Mouse (Mus musculus): ENCODE data around the gene Gpd2. TPM values are rescaled to one million over a fixed set of nuclear protein-coding genes. Genes with fewer than 3 reads are reported as not detected.

The Gpd2 gene
- polyA plus RNA-seq, 1 experiment from 2014 or later: 20.3 TPM

DNA sequence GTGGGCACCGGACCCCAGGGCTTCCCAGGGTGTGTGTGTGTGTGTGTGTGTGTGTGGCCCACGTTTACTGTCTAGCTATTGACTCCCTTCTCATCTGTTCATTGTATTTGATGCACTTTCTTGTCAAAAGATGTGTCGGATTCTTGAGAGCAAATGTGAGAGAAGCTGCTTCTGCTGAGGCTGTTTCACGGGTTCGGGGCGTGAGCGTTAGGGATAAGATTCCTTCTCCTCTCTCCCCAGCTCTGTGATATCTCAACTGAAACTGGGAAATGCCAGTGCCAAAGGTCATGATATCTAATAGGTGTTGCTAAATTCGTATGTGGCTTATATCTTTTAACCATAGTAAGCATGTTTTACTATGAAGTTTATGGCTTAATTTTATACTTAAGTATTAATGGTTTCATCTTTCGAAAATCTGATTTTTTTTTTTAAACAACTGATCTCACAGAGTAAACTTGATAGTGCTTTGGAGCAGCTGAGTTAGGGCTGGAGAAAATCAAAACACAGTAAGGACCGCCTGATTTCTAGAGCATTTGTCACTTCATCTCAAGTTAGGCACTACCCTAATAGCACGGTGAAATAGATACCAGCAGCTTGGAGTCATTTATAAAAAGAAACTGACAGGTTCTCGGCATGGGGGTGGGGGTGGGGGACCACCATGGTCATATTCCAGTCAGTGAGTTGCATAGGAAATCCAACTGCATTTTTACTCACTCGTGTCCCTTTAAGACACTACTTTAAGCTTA, 32.4 kb downstream of the Gpd2 start:
- no peaks in the 10 kb centered on the region for H3K36me3 ChIP-seq (ENCODE audit: poor library complexity, severe bottlenecking)
- H3K27me3 ChIP-seq: no peaks in the 10 kb centered on the region
- no peak overlapping the region for H3K27ac ChIP-seq
- ATAC-seq: no peak
- H3K4me2 ChIP-seq: no peak overlapping the region
- 71% methylated on average over 13 of the region's 13 CpGs for WGBS
- no peaks in the 10 kb centered on the region for H3K9me3 ChIP-seq (replicated peaks)
- H3K4me1 ChIP-seq: peaks cover 14% of the 10 kb centered on the region
- H3K9ac ChIP-seq: no peak overlapping the region
- H3K4me3 ChIP-seq: no peak overlapping the region

- H3K27me3 ChIP-seq: no peaks in the 10 kb centered on the region
- H3K9me3 ChIP-seq (replicated peaks): no peaks in the 10 kb centered on the region
- 82% methylated on average over 10 of the region's 10 CpGs for WGBS
- H3K4me3 ChIP-seq: no peak overlapping the region
- no peaks in the 10 kb centered on the region for H3K36me3 ChIP-seq (ENCODE audit: poor library complexity, severe bottlenecking)
- no peak overlapping the region for H3K4me2 ChIP-seq
- no peak overlapping the region for H3K9ac ChIP-seq
- no peak overlapping the region for H3K27ac ChIP-seq
- ATAC-seq: no peak
- peaks cover 21% of the 10 kb centered on the region for H3K4me1 ChIP-seq
These were observed 42.8 kb downstream of the Gpd2 start for GRCm38 (mm10) chr2:57280190-57280723.

- no peaks in the 10 kb centered on the region for H3K27me3 ChIP-seq
- no peaks in the 10 kb centered on the region for H3K9me3 ChIP-seq (replicated peaks)
- H3K9ac ChIP-seq: no peak overlapping the region
- peaks cover 28% of the 10 kb centered on the region for H3K4me1 ChIP-seq
- no peak overlapping the region for H3K4me3 ChIP-seq
- peak; percentile 84 for ATAC-seq
- peak overlapping the region; percentile 17; the same call in 1 of the 2 replicates for H3K27ac ChIP-seq
- H3K36me3 ChIP-seq (ENCODE audit: poor library complexity, severe bottlenecking): no peaks in the 10 kb centered on the region
- H3K4me2 ChIP-seq: peak overlapping the region; percentile 6; the same call in 1 of the 2 replicates
- 34% methylated on average over 7 of the region's 7 CpGs for WGBS
These were observed 46.4 kb downstream of the Gpd2 start for GRCm38 (mm10) chr2:57283791-57284190.

DNA sequence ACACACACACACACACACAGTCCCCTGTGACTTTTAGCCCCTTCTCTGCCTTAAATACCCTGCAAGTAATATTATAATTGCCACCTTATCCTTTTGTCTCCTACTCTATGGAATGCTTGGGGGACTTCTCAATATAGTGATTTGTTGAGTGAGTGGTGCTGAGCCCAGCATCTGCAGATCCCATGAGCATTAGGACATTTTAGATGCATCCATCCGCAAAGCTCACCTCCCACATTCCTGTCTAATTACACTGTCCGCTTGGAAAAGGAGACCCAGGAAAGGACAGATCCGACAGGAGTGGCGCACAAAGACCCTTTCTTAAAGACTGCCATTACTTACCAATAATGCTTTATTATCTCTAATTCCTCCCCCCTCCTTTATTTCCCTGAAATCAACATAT, 47.8 kb downstream of the Gpd2 start:
- H3K27ac ChIP-seq: no peak overlapping the region
- peak; percentile 14; the same call in 1 of the 2 replicates for ATAC-seq
- no peaks in the 10 kb centered on the region for H3K9me3 ChIP-seq (replicated peaks)
- no peak overlapping the region for H3K4me3 ChIP-seq
- H3K36me3 ChIP-seq (ENCODE audit: poor library complexity, severe bottlenecking): no peaks in the 10 kb centered on the region
- no peak overlapping the region for H3K4me2 ChIP-seq
- peaks cover 28% of the 10 kb centered on the region for H3K4me1 ChIP-seq
- 43% methylated on average over 4 of the region's 4 CpGs for WGBS
- no peaks in the 10 kb centered on the region for H3K27me3 ChIP-seq
- no peak overlapping the region for H3K9ac ChIP-seq

DNA sequence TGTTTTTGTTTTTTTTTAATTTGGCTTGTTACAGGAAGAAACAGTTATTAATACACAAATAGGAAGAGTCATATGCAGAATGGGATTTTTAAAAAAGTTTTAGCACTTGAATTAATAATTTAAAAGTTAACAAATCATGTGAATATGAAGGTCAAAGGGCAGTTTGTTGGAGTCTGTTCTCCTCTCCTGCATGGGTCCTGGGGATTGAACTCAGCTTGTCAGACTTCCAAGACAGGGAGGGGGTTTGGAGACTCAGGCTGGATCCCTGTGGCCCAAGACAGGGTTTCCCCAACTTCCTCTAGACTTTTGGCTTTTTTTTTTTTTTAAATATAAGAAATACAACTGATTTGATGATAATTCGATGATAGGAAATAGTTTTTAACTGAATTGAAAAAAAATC, 50.6 kb downstream of the Gpd2 start:
- Histone ChIP-seq H3K4me2 (no peak overlapping the region), H3K9ac (no peak overlapping the region), H3K27me3 (no peaks in the 10 kb centered on the region), H3K4me3 (no peak overlapping the region), H3K4me1 (peaks cover 28% of the 10 kb centered on the region), H3K9me3 (replicated peaks) (no peaks in the 10 kb centered on the region), H3K27ac (no peak overlapping the region), H3K36me3 (ENCODE audit: poor library complexity, severe bottlenecking) (no peaks in the 10 kb centered on the region)
- no peak for ATAC-seq
- WGBS: 91% methylated on average over 1 of the region's 1 CpGs

GRCm38 (mm10) chr2:57293571-57293970, 56.1 kb downstream of the Gpd2 start:
- 97% methylated on average over 2 of the region's 2 CpGs for WGBS
- H3K27ac ChIP-seq: no peak overlapping the region
- no peak overlapping the region for H3K4me3 ChIP-seq
- no peak overlapping the region for H3K9ac ChIP-seq
- no peaks in the 10 kb centered on the region for H3K9me3 ChIP-seq (replicated peaks)
- H3K36me3 ChIP-seq (ENCODE audit: poor library complexity, severe bottlenecking): no peaks in the 10 kb centered on the region
- H3K4me1 ChIP-seq: no peaks in the 10 kb centered on the region
- H3K4me2 ChIP-seq: no peak overlapping the region
- no peak for ATAC-seq
- no peaks in the 10 kb centered on the region for H3K27me3 ChIP-seq

GRCm38 (mm10) chr2:57296069-57296468, 58.6 kb downstream of the Gpd2 start:
- no peaks in the 10 kb centered on the region for H3K36me3 ChIP-seq (ENCODE audit: poor library complexity, severe bottlenecking)
- no peaks in the 10 kb centered on the region for H3K9me3 ChIP-seq (replicated peaks)
- no peak overlapping the region for H3K27ac ChIP-seq
- no peaks in the 10 kb centered on the region for H3K27me3 ChIP-seq
- H3K4me2 ChIP-seq: no peak overlapping the region
- no peaks in the 10 kb centered on the region for H3K4me1 ChIP-seq
- H3K4me3 ChIP-seq: no peak overlapping the region
- 69% methylated on average over 4 of the region's 4 CpGs for WGBS
- H3K9ac ChIP-seq: no peak overlapping the region
- no peak for ATAC-seq

DNA sequence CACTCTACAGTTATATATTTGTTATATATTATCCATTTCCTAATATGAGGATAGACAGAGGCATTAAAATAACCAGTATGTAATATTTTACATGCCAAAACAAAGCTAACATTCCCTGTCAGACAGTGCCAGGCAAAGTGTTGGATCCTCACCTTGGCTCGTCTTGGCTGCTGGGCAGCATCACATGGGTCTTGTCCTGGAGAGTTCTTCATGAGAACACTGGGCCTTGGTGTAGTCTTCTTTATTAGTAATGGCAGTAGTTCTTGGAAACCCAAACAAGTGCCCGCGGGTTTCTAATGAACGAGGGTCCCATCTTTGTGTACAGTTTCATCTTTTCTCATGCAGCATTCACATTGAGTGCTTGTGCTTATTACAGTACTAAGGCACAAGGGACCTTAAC, 59.8 kb downstream of the Gpd2 start:
- Histone ChIP-seq H3K4me2 (no peak overlapping the region), H3K36me3 (ENCODE audit: poor library complexity, severe bottlenecking) (no peaks in the 10 kb centered on the region), H3K9me3 (replicated peaks) (no peaks in the 10 kb centered on the region), H3K4me3 (no peak overlapping the region), H3K27me3 (no peaks in the 10 kb centered on the region), H3K27ac (no peak overlapping the region), H3K4me1 (no peaks in the 10 kb centered on the region), H3K9ac (no peak overlapping the region)
- no peak for ATAC-seq
- WGBS: 91% methylated on average over 4 of the region's 4 CpGs

- H3K27me3 ChIP-seq: no peaks in the 10 kb centered on the region
- ATAC-seq: peak; percentile 43; the same call in 1 of the 2 replicates
- WGBS: 44% methylated on average over 3 of the region's 3 CpGs
- no peak overlapping the region for H3K4me2 ChIP-seq
- no peak overlapping the region for H3K9ac ChIP-seq
- no peak overlapping the region for H3K4me3 ChIP-seq
- no peak overlapping the region for H3K27ac ChIP-seq
- no peaks in the 10 kb centered on the region; the same call in 1 of the 2 replicates for H3K36me3 ChIP-seq (ENCODE audit: poor library complexity, severe bottlenecking)
- H3K4me1 ChIP-seq: peaks cover 10% of the 10 kb centered on the region
- no peaks in the 10 kb centered on the region for H3K9me3 ChIP-seq (replicated peaks)
These were observed 64.1 kb downstream of the Gpd2 start for GRCm38 (mm10) chr2:57301539-57301938.

DNA sequence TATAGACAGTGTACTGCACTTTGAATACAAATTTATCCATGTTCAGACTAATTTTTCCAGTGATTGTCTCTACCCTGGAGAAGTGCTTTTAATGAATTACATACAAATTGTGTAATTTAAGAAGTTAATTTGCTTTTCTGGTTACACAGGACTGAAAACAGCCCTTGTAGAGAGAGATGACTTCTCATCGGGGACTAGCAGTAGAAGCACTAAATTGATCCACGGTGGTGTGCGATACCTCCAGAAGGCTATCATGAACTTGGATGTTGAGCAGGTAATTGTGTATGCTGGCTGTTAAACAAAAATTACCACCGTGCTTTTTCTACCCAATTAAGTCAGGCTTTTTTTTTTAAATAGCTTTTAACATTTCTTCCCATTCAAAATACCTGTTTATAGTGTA, 66.8 kb downstream of the Gpd2 start:
- H3K27me3 ChIP-seq: no peaks in the 10 kb centered on the region
- no peak for ATAC-seq
- H3K27ac ChIP-seq: no peak overlapping the region
- H3K4me3 ChIP-seq: no peak overlapping the region
- H3K4me1 ChIP-seq: peaks cover 10% of the 10 kb centered on the region
- H3K36me3 ChIP-seq (ENCODE audit: poor library complexity, severe bottlenecking): peaks cover 5% of the 10 kb centered on the region; the same call in 1 of the 2 replicates
- no peak overlapping the region for H3K4me2 ChIP-seq
- H3K9me3 ChIP-seq (replicated peaks): no peaks in the 10 kb centered on the region
- H3K9ac ChIP-seq: no peak overlapping the region
- WGBS: 76% methylated on average over 4 of the region's 4 CpGs

- 54% methylated on average over 7 of the region's 7 CpGs for WGBS
- Histone ChIP-seq H3K9me3 (replicated peaks) (no peaks in the 10 kb centered on the region), H3K4me2 (no peak overlapping the region), H3K4me1 (no peaks in the 10 kb centered on the region), H3K9ac (no peak overlapping the region), H3K4me3 (no peak overlapping the region), H3K36me3 (ENCODE audit: poor library complexity, severe bottlenecking) (no peaks in the 10 kb centered on the region), H3K27me3 (no peaks in the 10 kb centered on the region), H3K27ac (no peak overlapping the region)
- no peak for ATAC-seq
These were observed 74.9 kb downstream of the Gpd2 start for GRCm38 (mm10) chr2:57312268-57312797.

DNA sequence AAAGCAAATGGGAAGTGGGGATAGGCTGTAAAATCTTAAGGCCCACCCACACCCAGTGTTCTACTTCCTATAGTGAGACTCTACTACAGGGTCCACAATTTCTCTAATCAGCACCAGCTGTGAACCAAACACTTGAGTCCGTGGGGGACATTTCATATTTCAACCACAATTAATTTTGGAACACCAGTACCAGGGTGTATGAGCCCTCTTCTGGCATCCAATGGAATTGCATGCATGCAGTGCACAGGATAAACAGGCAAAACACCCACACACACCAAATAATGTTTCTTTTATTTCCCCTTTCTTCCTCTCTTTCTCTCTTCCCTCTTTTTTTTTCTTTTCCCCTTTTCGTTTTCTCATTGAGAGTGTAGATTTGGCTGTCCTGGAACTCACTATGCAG, 78.6 kb downstream of the Gpd2 start:
- Histone ChIP-seq H3K27me3 (no peaks in the 10 kb centered on the region), H3K9me3 (replicated peaks) (no peaks in the 10 kb centered on the region), H3K4me1 (no peaks in the 10 kb centered on the region), H3K36me3 (ENCODE audit: poor library complexity, severe bottlenecking) (no peaks in the 10 kb centered on the region), H3K4me2 (no peak overlapping the region), H3K4me3 (no peak overlapping the region), H3K27ac (no peak overlapping the region), H3K9ac (no peak overlapping the region)
- ATAC-seq: no peak
- WGBS: 59% methylated on average over 2 of the region's 2 CpGs
